Mouse (Mus musculus): ENCODE results near the gene Adrb1.

Gene Adrb1

GRCm38 (mm10) chr19:56721387-56722211 lies at the start of gene Adrb1:
Gene Adrb1 (plus strand): TSS chr19:56722199.
- peak; percentile 34 for DNase-seq (ENCODE audit: low spot score)

GRCm38 (mm10) chr19:56675690-56676089 lies 46.3 kb upstream of the Adrb1 start:
- no peak for DNase-seq (ENCODE audit: low spot score)

- DNase-seq (ENCODE audit: low spot score) = no peak
Observed at GRCm38 (mm10) chr19:56676506-56676905, 45.5 kb upstream of the Adrb1 start.

- DNase-seq (ENCODE audit: low spot score) = no peak
Observed at GRCm38 (mm10) chr19:56677611-56678010, 44.4 kb upstream of the Adrb1 start.

- DNase-seq (ENCODE audit: low spot score) = no peak
Observed at GRCm38 (mm10) chr19:56678516-56678915, 43.5 kb upstream of the Adrb1 start.

GRCm38 (mm10) chr19:56679213-56679965 lies 42.6 kb upstream of the Adrb1 start:
- DNase-seq (ENCODE audit: low spot score) = no peak

GRCm38 (mm10) chr19:56679992-56680391 lies 42.0 kb upstream of the Adrb1 start:
- DNase-seq (ENCODE audit: low spot score) = no peak

GRCm38 (mm10) chr19:56682297-56682696 lies 39.7 kb upstream of the Adrb1 start:
- no peak for DNase-seq (ENCODE audit: low spot score)

GRCm38 (mm10) chr19:56682843-56683242 lies 39.2 kb upstream of the Adrb1 start:
- no peak for DNase-seq (ENCODE audit: low spot score)

- no peak for DNase-seq (ENCODE audit: low spot score)
Observed at GRCm38 (mm10) chr19:56685515-56685914, 36.5 kb upstream of the Adrb1 start.

GRCm38 (mm10) chr19:56686218-56686617 lies 35.8 kb upstream of the Adrb1 start:
- DNase-seq (ENCODE audit: low spot score) = no peak

- no peak for DNase-seq (ENCODE audit: low spot score)
Observed at GRCm38 (mm10) chr19:56687026-56687635, 34.9 kb upstream of the Adrb1 start.

- DNase-seq (ENCODE audit: low spot score) = no peak
Observed at GRCm38 (mm10) chr19:56687676-56688075, 34.3 kb upstream of the Adrb1 start.

GRCm38 (mm10) chr19:56688661-56689335 lies 33.2 kb upstream of the Adrb1 start:
- no peak for DNase-seq (ENCODE audit: low spot score)

GRCm38 (mm10) chr19:56689493-56689892 lies 32.5 kb upstream of the Adrb1 start:
- no peak for DNase-seq (ENCODE audit: low spot score)

- no peak for DNase-seq (ENCODE audit: low spot score)
Observed at GRCm38 (mm10) chr19:56691103-56691502, 30.9 kb upstream of the Adrb1 start.

- no peak for DNase-seq (ENCODE audit: low spot score)
Observed at GRCm38 (mm10) chr19:56692451-56692850, 29.5 kb upstream of the Adrb1 start.

- DNase-seq (ENCODE audit: low spot score) = no peak
Observed at GRCm38 (mm10) chr19:56697370-56698144, 24.4 kb upstream of the Adrb1 start.

GRCm38 (mm10) chr19:56700848-56701247 lies 21.2 kb upstream of the Adrb1 start:
- no peak for DNase-seq (ENCODE audit: low spot score)

- peak; percentile 19 for DNase-seq (ENCODE audit: low spot score)
Observed at GRCm38 (mm10) chr19:56701404-56702033, 20.5 kb upstream of the Adrb1 start.

GRCm38 (mm10) chr19:56702039-56702438 lies 20.0 kb upstream of the Adrb1 start:
- no peak for DNase-seq (ENCODE audit: low spot score)
